Mouse (Mus musculus) layer of hippocampus, adult 11-12 months (tissue): Measurements from ENCODE around the gene Miga1.
"Not testable (repeated sequence)": the region's sequence is repeated elsewhere in the genome, so short reads cannot be mapped to it uniquely, and the experiment has no call there.

Source experiments
- DNase-seq: peaks from one replicate; pipeline ENCODE4 v3.0.0; 2022; ENCODE audit warnings: low spot score

The Miga1 gene

GRCm38 (mm10) chr3:152321765-152322547, 18.3 kb downstream of the Miga1 start:
- no peak for DNase-seq

GRCm38 (mm10) chr3:152320972-152321645, 19.1 kb downstream of the Miga1 start:
- DNase-seq = no peak

GRCm38 (mm10) chr3:152316447-152317173, 23.6 kb downstream of the Miga1 start:
- not testable (repeated sequence) for DNase-seq

GRCm38 (mm10) chr3:152315613-152316012, 24.6 kb downstream of the Miga1 start:
- peak; percentile 79 for DNase-seq

GRCm38 (mm10) chr3:152314666-152315065, 25.5 kb downstream of the Miga1 start:
- not testable (repeated sequence) for DNase-seq

GRCm38 (mm10) chr3:152309250-152309645, 31.0 kb downstream of the Miga1 start:
- no peak for DNase-seq

- DNase-seq = no peak
Measured at GRCm38 (mm10) chr3:152308485-152309249, 31.5 kb downstream of the Miga1 start.

- no peak for DNase-seq
Measured at GRCm38 (mm10) chr3:152305971-152306370, 34.2 kb downstream of the Miga1 start.

- DNase-seq = no peak
Measured at GRCm38 (mm10) chr3:152305080-152305479, 35.1 kb downstream of the Miga1 start.

GRCm38 (mm10) chr3:152304093-152304815, 36.0 kb downstream of the Miga1 start:
- no peak for DNase-seq

GRCm38 (mm10) chr3:152302991-152303390, 37.2 kb downstream of the Miga1 start:
- DNase-seq = no peak

GRCm38 (mm10) chr3:152300376-152301337, 39.5 kb downstream of the Miga1 start:
- no peak for DNase-seq

GRCm38 (mm10) chr3:152295896-152296295, 44.3 kb downstream of the Miga1 start:
- DNase-seq = no peak

GRCm38 (mm10) chr3:152294400-152294799, 45.8 kb downstream of the Miga1 start:
- DNase-seq = no peak

- no peak for DNase-seq
Measured at GRCm38 (mm10) chr3:152293530-152294181, 46.6 kb downstream of the Miga1 start.

- no peak for DNase-seq
Measured at GRCm38 (mm10) chr3:152291895-152292294, 48.3 kb downstream of the Miga1 start.

GRCm38 (mm10) chr3:152290175-152290798, 49.9 kb downstream of the Miga1 start:
- DNase-seq = no peak

- no peak for DNase-seq
Measured at GRCm38 (mm10) chr3:152288740-152289139, 51.5 kb downstream of the Miga1 start.

GRCm38 (mm10) chr3:152288276-152288675, 51.9 kb downstream of the Miga1 start:
- DNase-seq = no peak
